Mouse (Mus musculus): ENCODE measurements around the gene Gm28044. TPM values are rescaled to one million over a fixed set of nuclear protein-coding genes. Genes with fewer than 3 reads are reported as not detected.

The Gm28044 gene
- polyA plus RNA-seq (2021; fragmentation: Nextera tagmentation) = 0.56 TPM in 1 of 2 replicates, not detected in the other
- long read RNA-seq, experiment 1 = 0 reads
- long read RNA-seq, experiment 2, partial matches to known transcripts = 0 of 1 reads
- long read RNA-seq, experiment 2, other reads (novel, unspliced or antisense) = 1 of 1 reads

DNA sequence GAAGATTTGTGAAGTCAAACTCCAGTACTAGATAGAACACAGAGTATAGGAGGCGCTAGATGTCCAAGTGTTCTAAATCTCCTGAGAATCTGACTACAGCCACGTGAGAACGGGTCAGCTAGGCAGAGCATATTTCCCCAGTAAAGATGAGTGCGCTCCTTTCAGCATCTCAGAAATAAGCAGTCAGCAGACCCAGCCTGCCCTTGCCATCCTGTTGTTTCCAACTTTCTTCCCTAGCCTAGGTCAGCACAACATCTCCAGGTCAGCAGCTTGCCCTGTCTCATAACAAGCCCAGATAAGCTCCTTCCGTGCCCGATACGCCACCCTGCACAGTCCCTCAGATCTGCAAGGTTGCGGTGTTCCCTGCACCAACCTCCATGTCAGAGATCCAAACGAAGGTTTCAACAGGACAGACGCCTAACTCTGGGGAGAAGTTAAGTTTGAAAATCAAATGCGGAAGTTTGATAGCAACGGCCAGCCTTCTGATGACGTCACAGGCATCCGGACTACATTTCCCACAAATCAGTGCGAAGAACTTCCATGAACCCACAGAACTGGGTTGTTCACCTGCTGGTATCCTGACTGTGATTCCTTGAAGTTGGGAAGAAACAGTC is at the start of gene Gm28044, which contains the start of gene Zfp953:
Gene Gm28044 (minus strand): TSS at position 406 of the 614 bp plus-strand sequence.
Gene Zfp953 (minus strand): TSS at position 475 of the 614 bp plus-strand sequence.

GRCm38 (mm10) chr13:67399183-67399903 is 39.0 kb upstream of the Gm28044 start, which contains the start of gene Zfp429:
Gene Zfp429, minus strand, starts transcription at chr13:67399819.

GRCm38 (mm10) chr13:67375050-67375911 is 14.9 kb upstream of the Gm28044 start, which contains the start of the genes Gm28041 and Zfp456:
Gene Gm28041, minus strand, starts transcription at chr13:67375733.
Gene Zfp456, minus strand, starts transcription at chr13:67375810.

DNA sequence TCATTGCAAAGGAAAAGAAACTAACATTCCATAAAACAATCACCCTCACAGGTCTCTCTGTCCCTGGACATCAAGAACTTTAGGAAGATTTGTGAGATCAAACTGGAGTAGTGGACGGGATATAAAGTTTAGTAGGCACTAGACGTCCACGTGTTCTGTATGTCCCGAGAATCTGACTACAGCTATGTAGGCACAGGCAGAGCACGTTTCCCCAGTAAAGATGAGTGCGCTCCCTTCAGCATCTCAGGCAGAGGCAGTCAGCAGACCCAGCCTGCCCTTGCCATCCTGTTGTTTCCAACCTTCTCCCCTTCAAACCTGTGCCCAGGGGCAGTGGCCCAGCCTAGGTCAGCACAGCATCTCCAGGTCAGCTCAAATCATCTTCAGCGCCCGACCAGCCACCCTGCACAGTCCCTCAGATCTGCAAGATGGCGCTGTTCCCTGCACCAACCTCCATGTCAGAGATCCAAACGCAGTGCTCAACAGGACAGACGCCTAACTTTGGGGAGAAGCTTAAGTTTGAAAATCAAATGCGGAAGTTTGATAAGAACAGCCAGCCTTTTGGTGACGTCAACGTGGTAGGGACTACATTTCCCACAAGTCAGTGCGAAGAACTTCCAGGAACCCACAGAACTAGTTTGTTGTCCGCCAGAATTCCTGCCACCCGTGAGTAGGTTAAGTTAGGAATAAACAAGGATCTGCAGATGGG is 28.2 kb downstream of the Gm28044 start, which contains the start of gene Zfp595:
Gene Zfp595 (minus strand): TSS at position 552 of the 706 bp plus-strand sequence.

GRCm38 (mm10) chr13:67305822-67306672 is 54.3 kb downstream of the Gm28044 start, which contains the start of gene Zfp457:
Gene Zfp457, minus strand, starts transcription at chr13:67306485.

DNA sequence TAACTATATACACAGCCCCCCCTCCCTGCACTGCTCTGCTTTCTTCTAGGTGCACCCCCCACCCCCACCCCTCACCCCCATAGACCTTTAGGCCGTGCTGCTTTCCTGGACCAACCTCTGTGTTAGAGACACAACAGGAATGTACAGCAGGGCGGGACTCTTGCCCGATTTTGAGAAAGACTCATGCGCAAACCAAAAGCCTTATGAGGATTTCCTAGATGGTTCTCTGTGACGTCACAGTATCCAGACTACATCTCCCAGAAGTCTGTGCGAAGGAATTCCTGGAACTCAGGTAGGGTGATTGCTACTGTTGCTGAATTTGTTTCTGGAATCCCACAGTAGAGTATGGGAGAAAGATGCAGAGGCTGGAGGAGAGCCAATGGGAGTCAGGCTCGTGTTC is 82.0 kb downstream of the Gm28044 start, which contains the start of gene Zfp458:
Gene Zfp458 (minus strand): TSS at position 153 of the 400 bp plus-strand sequence.

Other genes starting within 250 kb of the Gm28044 start
- gene Rslcan18, start 244.3 kb downstream of the Gm28044 start, polyA plus RNA-seq (2021; fragmentation: Nextera tagmentation) = 0.09 TPM in 1 of 2 replicates, not detected in the other
- gene Zfp759, start 238.9 kb downstream of the Gm28044 start, polyA plus RNA-seq (2021; fragmentation: Nextera tagmentation) = 1.4 and 1.8 TPM in 2 replicates
- 1.5 and 2.0 TPM in 2 replicates for gene Rsl1, start 187.4 kb downstream of the Gm28044 start, polyA plus RNA-seq (2021; fragmentation: Nextera tagmentation)
- gene Zfp455, start 166.0 kb downstream of the Gm28044 start, polyA plus RNA-seq (2021; fragmentation: Nextera tagmentation) = 0.87 and 1.0 TPM in 2 replicates
- gene Zfp458, start 82.1 kb downstream of the Gm28044 start, polyA plus RNA-seq (2021; fragmentation: Nextera tagmentation) = 2.7 TPM in 2 replicates
- 0.26 and 0.28 TPM in 2 replicates for gene Zfp457, start 54.1 kb downstream of the Gm28044 start, polyA plus RNA-seq (2021; fragmentation: Nextera tagmentation)
- 0.54 and 0.89 TPM in 2 replicates for gene Zfp595, start 28.0 kb downstream of the Gm28044 start, polyA plus RNA-seq (2021; fragmentation: Nextera tagmentation)
- 0.18 and 0.21 TPM in 2 replicates for gene Zfp953, start 69 bp upstream of the Gm28044 start, polyA plus RNA-seq (2021; fragmentation: Nextera tagmentation)
- gene Gm28041, start 15.2 kb upstream of the Gm28044 start, polyA plus RNA-seq (2021; fragmentation: Nextera tagmentation) = 0.48 TPM in 1 of 2 replicates, not detected in the other
- gene Zfp456, start 15.3 kb upstream of the Gm28044 start, polyA plus RNA-seq (2021; fragmentation: Nextera tagmentation) = 0.30 and 0.43 TPM in 2 replicates
- 1.0 and 2.2 TPM in 2 replicates for gene Zfp429, start 39.3 kb upstream of the Gm28044 start, polyA plus RNA-seq (2021; fragmentation: Nextera tagmentation)
- gene Zfp459, start 60.9 kb upstream of the Gm28044 start, polyA plus RNA-seq (2021; fragmentation: Nextera tagmentation) = 0.68 and 1.3 TPM in 2 replicates
- gene Zfp874a, start 91.1 kb upstream of the Gm28044 start, polyA plus RNA-seq (2021; fragmentation: Nextera tagmentation) = 5.8 and 7.5 TPM in 2 replicates
- 2.0 and 5.7 TPM in 2 replicates for gene Zfp874b, start 123.7 kb upstream of the Gm28044 start, polyA plus RNA-seq (2021; fragmentation: Nextera tagmentation)
- gene Zfp58, start 140.0 kb upstream of the Gm28044 start, polyA plus RNA-seq (2021; fragmentation: Nextera tagmentation) = 4.1 and 5.1 TPM in 2 replicates
- gene Gm26965, start 165.6 kb upstream of the Gm28044 start, polyA plus RNA-seq (2021; fragmentation: Nextera tagmentation) = not detected in 2 replicates
- gene Zfp87, start 165.6 kb upstream of the Gm28044 start, polyA plus RNA-seq (2021; fragmentation: Nextera tagmentation) = 38.7 and 41.4 TPM in 2 replicates
- gene Zfp748, start 193.3 kb upstream of the Gm28044 start, polyA plus RNA-seq (2021; fragmentation: Nextera tagmentation) = 5.4 and 6.0 TPM in 2 replicates
- gene Zfp729b, start 249.2 kb upstream of the Gm28044 start, polyA plus RNA-seq (2021; fragmentation: Nextera tagmentation) = 2.2 and 2.7 TPM in 2 replicates

Measured in layer of hippocampus, adult 6 months (tissue).